Mouse (Mus musculus): Measurements from ENCODE around the gene Entpd2. TPM values are rescaled to one million over a fixed set of nuclear protein-coding genes. Genes with fewer than 3 reads are reported as not detected.

The Entpd2 gene
- not detected for polyA plus RNA-seq (2017; shearing (Covaris generic))

GRCm38 (mm10) chr2:25395721-25396596 lies at the start of gene Entpd2:
TSS of gene Entpd2 (plus strand) at chr2:25395874.

GRCm38 (mm10) chr2:25356208-25357079 lies 39.2 kb upstream of the Entpd2 start, which contains the start of gene Dpp7:
TSS of gene Dpp7 (minus strand) at chr2:25356359.

GRCm38 (mm10) chr2:25365091-25365761 lies 30.4 kb upstream of the Entpd2 start, which contains the start of gene Uap1l1:
TSS of gene Uap1l1 (minus strand) at chr2:25365682.

GRCm38 (mm10) chr2:25371764-25372643 lies 23.7 kb upstream of the Entpd2 start, which contains the start of gene Sapcd2:
TSS of gene Sapcd2 (plus strand) at chr2:25372321.

GRCm38 (mm10) chr2:25399051-25399450 lies 3.4 kb downstream of the Entpd2 start, which contains the start of gene Npdc1:
TSS of gene Npdc1 (plus strand) at chr2:25399351.

GRCm38 (mm10) chr2:25422587-25423410 lies 27.1 kb downstream of the Entpd2 start, which contains the start of gene Fut7:
TSS of gene Fut7 (plus strand) at chr2:25423267.

GRCm38 (mm10) chr2:25428442-25429236 lies 33.0 kb downstream of the Entpd2 start, which contains the start of gene Abca2:
TSS of gene Abca2 (plus strand) at chr2:25428703.

Other genes starting within 250 kb of the Entpd2 start
- 0.25 TPM for gene Nrarp, start 215.1 kb upstream of the Entpd2 start, polyA plus RNA-seq (2017; shearing (Covaris generic))
- gene Tor4a, start 199.0 kb upstream of the Entpd2 start, polyA plus RNA-seq (2017; shearing (Covaris generic)), result 144 TPM
- gene Nelfb, start 184.4 kb upstream of the Entpd2 start, polyA plus RNA-seq (2017; shearing (Covaris generic)), result 136 TPM
- gene Stpg3, start 181.2 kb upstream of the Entpd2 start, polyA plus RNA-seq (2017; shearing (Covaris generic)), result not detected
- not detected for gene Fam166a, start 177.1 kb upstream of the Entpd2 start, polyA plus RNA-seq (2017; shearing (Covaris generic))
- gene Tubb4b, start 171.2 kb upstream of the Entpd2 start, polyA plus RNA-seq (2017; shearing (Covaris generic)), result 255 TPM
- not detected for gene Slc34a3, start 161.5 kb upstream of the Entpd2 start, polyA plus RNA-seq (2017; shearing (Covaris generic))
- not detected for gene Rnf224, start 159.1 kb upstream of the Entpd2 start, polyA plus RNA-seq (2017; shearing (Covaris generic))
- gene Rnf208, start 153.6 kb upstream of the Entpd2 start, polyA plus RNA-seq (2017; shearing (Covaris generic)), result 0.67 TPM
- not detected for gene Cysrt1, start 153.4 kb upstream of the Entpd2 start, polyA plus RNA-seq (2017; shearing (Covaris generic))
- 9.0 TPM for gene AL732309.1, start 149.0 kb upstream of the Entpd2 start, polyA plus RNA-seq (2017; shearing (Covaris generic))
- gene Tmem203, start 140.4 kb upstream of the Entpd2 start, polyA plus RNA-seq (2017; shearing (Covaris generic)), result 15.7 TPM
- gene Tprn, start 133.3 kb upstream of the Entpd2 start, polyA plus RNA-seq (2017; shearing (Covaris generic)), result 2.7 TPM
- 148 TPM for gene Ssna1, start 123.4 kb upstream of the Entpd2 start, polyA plus RNA-seq (2017; shearing (Covaris generic))
- gene Anapc2, start 123.4 kb upstream of the Entpd2 start, polyA plus RNA-seq (2017; shearing (Covaris generic)), result 99.6 TPM
- gene Tmem210, start 107.7 kb upstream of the Entpd2 start, polyA plus RNA-seq (2017; shearing (Covaris generic)), result not detected
- gene Lrrc26, start 106.0 kb upstream of the Entpd2 start, polyA plus RNA-seq (2017; shearing (Covaris generic)), result not detected
- 0.36 TPM for gene Grin1, start 76.7 kb upstream of the Entpd2 start, polyA plus RNA-seq (2017; shearing (Covaris generic))
- 26.1 TPM for gene Man1b1, start 63.5 kb upstream of the Entpd2 start, polyA plus RNA-seq (2017; shearing (Covaris generic))
- 23.7 TPM for gene Dpp7, start 39.5 kb upstream of the Entpd2 start, polyA plus RNA-seq (2017; shearing (Covaris generic))
- 12.9 TPM for gene Uap1l1, start 30.2 kb upstream of the Entpd2 start, polyA plus RNA-seq (2017; shearing (Covaris generic))
- 0.37 TPM for gene Sapcd2, start 23.6 kb upstream of the Entpd2 start, polyA plus RNA-seq (2017; shearing (Covaris generic))
- 1.1 TPM for gene Npdc1, start 3.5 kb downstream of the Entpd2 start, polyA plus RNA-seq (2017; shearing (Covaris generic))
- 6.8 TPM for gene Fut7, start 27.4 kb downstream of the Entpd2 start, polyA plus RNA-seq (2017; shearing (Covaris generic))
- 19.7 TPM for gene Abca2, start 32.8 kb downstream of the Entpd2 start, polyA plus RNA-seq (2017; shearing (Covaris generic))
- gene Clic3, start 61.0 kb downstream of the Entpd2 start, polyA plus RNA-seq (2017; shearing (Covaris generic)), result 5.3 TPM
- gene Paxx, start 65.2 kb downstream of the Entpd2 start, polyA plus RNA-seq (2017; shearing (Covaris generic)), result 117 TPM
- not detected for gene Ptgds, start 74.2 kb downstream of the Entpd2 start, polyA plus RNA-seq (2017; shearing (Covaris generic))
- not detected for gene Lcn12, start 98.0 kb downstream of the Entpd2 start, polyA plus RNA-seq (2017; shearing (Covaris generic))
- 125 TPM for gene Fbxw5, start 104.9 kb downstream of the Entpd2 start, polyA plus RNA-seq (2017; shearing (Covaris generic))
- gene C8g, start 105.8 kb downstream of the Entpd2 start, polyA plus RNA-seq (2017; shearing (Covaris generic)), result 10.0 TPM
- gene Traf2, start 151.1 kb downstream of the Entpd2 start, polyA plus RNA-seq (2017; shearing (Covaris generic)), result 106 TPM
- gene Edf1, start 162.0 kb downstream of the Entpd2 start, polyA plus RNA-seq (2017; shearing (Covaris generic)), result 249 TPM
- gene Mamdc4, start 179.0 kb downstream of the Entpd2 start, polyA plus RNA-seq (2017; shearing (Covaris generic)), result 1.0 TPM
- 88.8 TPM for gene Phpt1, start 179.3 kb downstream of the Entpd2 start, polyA plus RNA-seq (2017; shearing (Covaris generic))
- not detected for gene Ajm1, start 185.9 kb downstream of the Entpd2 start, polyA plus RNA-seq (2017; shearing (Covaris generic))
- 8.2 TPM for gene Rabl6, start 212.6 kb downstream of the Entpd2 start, polyA plus RNA-seq (2017; shearing (Covaris generic))
- gene Ccdc183, start 221.8 kb downstream of the Entpd2 start, polyA plus RNA-seq (2017; shearing (Covaris generic)), result not detected
- 2.1 TPM for gene Tmem141, start 226.1 kb downstream of the Entpd2 start, polyA plus RNA-seq (2017; shearing (Covaris generic))
- 5.9 TPM for gene Fcna, start 232.2 kb downstream of the Entpd2 start, polyA plus RNA-seq (2017; shearing (Covaris generic))

Data from CD4-positive, CD25-positive, alpha-beta regulatory T cell, adult 9 weeks (primary cell).